Mouse (Mus musculus): ENCODE data around the gene Gm20431.

The Gm20431 gene

DNA sequence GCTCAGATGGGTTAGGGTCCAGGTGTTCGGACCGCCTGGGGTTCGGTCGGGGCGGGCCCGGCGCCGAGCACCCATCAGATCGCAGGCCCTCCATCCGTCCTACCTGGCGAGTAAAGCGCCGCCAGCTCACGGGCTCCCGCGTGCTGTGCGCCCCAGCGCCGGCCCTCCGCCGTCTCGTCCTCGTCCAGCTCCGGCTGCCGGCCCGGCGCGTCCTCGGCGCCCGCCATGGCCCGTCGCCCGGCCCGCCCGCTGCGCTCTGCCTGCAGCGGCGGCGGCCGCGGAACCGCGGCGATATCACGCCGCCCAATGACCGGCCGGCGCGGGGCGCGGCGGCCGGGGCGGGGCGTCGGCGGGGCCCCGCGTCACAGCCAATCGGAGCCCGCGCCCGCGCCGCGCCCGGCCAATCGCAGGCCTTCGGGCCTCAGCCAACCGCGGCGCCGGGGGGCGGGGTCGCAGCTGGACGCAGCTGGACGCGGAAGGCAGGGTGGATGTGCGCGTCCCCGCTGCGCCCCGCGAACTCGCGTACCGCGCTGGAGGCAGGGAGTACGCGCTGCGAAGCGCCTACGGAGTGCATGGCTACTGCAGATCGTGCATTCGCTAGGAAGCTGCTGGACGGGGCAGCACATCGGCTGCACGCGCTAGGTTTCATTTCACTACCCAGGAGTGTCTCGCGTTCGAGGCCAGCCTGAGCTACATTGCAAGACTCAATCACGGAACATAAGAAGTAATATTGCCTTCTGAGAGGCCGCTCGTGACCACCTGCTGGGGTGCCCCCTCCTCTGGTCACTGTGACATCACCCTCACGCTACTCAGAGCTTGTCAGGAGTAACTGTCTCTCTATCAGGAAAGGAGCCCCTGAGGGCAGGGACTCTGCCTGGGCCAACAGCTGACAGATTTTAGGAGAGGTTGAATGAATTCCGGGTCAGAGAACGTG is at the start of gene Gm20431:
Gene Gm20431, minus strand, starts transcription at position 227 of the 934 bp plus-strand sequence.
- DNase-seq (ENCODE audit: low spot score): no peak

DNA sequence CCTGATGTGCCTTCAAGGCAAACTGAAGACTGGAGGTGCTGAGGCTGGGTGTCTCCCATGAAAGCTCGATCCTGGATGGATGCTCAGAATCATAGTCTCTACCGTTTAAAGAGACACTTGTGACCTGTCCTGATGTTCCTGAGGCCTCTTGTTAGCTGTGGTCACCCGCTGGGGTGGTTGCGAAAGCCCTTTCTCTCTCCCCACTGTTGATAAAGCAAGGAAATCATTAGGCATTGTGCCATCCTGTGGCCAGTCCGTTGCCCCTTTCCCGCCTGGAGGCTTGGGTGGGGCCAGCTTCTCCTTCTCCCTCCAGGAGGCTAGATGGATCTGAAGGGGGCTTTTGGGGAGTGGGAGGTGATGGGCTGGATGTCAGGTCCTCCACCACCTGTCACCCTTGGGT is 49.3 kb upstream of the Gm20431 start:
- DNase-seq (ENCODE audit: low spot score): no peak

DNA sequence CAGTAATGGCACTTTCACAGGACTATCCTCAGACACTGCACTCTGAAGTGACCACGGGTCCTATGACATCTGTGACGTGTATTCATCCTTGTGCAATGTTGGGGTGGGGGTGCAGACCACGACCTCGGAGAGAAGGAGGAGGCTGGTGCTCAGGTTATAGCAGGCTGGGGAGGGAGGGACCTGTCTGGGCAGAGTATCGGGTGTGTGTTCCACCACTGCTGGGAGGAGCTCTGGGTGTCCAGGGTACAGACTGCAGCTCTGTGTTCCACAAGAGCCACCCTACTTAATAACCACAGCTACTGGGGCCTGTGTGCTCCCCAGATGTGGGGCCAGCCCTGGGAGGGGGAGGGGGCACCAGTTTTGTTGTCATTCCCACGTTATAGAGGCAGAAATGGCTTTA is 48.7 kb upstream of the Gm20431 start:
- DNase-seq (ENCODE audit: low spot score): no peak

DNA sequence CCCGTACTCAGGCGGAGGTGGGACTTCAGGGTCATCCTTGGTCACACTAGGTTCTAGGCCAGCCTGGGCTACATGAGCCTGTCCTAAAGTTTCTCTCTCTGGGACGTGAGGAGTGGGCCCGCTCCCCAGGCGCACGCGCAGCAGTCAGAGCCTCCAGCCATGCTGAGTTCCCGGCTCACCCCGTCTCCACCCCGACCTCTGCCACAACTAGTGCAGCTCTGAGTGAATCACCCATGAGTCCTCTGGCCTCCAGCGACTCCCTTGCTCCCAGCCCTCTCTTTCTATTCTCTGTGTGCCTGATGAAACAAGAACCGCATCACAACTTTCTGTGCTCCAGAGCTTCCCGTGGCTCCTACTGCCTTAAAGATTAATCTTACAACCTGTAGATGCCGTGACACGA is 47.1 kb upstream of the Gm20431 start:
- no peak for DNase-seq (ENCODE audit: low spot score)

DNA sequence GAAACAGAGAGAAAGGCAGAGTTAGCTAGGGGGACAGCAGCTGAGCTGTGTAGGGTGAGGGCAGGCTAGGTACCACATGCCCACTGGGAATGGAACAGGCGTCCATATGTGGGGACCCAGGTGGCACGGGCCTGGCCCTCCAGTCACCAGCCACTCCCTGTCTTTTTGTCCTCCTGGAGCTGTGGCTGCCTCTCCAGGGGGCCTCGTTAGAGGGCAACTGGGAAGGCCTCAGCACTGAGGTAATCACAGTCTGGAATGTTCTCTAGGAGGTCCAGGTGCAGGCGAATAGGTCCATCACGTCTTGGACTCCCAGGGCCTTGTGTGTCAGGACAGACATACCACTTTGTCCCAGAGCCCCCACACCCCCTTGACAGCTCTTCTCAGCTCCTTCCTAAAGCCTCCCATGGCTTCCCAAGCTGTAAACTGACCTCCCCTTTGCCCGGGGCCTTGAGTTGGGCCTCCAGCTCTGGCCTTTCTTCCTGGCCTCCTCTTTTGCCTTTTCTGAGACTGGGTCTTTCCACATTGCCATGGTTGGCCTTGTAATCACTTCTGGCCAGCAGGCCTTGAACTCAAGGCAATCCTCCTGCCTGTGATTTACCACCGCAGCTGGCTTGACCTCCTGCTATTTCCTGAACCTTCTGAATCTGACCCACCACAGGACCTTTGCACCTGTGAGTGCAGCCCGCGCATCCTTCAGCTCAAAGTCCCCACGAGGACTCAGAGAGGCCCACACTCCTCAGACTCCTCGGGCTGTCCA is 45.1 kb upstream of the Gm20431 start:
- no peak for DNase-seq (ENCODE audit: low spot score)

DNA sequence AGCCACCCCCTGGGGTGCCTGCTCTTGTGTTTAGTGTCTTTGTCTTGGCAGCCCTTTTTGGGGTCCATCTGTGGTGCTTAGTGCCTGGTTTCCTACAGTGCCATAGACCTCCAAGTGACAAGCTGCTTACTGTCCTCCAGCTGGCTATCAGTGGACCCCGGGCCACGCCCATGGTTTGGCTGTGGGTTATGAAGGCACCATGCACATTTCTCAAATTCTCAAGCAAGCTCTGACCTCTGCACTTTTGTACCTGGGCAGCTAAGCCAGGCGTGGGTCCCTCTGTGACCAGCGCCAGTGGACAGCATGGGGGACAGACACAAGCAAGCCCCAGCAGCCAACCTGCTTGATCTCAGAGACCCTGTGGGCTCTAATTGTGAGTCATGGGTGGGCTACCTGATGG is 43.1 kb upstream of the Gm20431 start:
- no peak for DNase-seq (ENCODE audit: low spot score)

DNA sequence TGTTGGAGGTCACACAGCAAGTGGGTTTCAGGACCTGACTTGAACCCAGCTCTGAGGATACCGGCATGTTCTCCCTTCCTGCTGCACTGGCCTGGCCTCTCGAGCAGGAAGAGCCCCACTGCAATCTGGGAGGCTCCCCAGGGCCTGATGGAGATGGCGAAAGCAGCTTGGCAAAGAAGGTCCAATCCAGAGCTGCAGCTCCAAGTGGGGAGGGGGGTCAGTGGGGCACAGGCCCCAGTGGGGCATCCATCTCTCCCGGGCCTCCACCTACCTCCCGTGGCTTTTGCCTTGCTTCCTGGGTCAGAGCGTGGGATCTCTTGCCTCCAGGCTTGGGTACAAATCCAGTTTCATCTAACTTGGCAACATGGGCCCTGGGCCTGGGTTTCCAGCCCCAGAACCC is 40.8 kb upstream of the Gm20431 start:
- no peak for DNase-seq (ENCODE audit: low spot score)

DNA sequence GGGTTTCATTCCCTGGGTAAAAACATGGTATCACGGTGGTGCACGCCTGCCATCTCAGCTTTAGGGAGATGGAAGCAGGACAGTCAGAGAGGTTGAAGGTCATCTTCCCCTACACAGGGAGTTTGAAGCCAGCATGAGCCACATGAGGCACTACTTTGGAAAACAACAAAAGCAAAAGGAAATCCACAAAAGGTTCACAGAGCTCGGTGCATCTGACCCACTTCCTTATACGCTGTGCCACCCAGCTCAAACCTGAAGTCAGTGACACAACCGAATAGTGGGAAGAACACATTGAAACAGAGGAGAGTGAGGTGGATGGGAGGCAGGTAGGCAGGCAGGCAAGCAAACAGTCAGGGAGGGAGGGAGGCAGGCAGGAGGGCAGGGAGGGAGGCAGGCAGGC is 40.2 kb upstream of the Gm20431 start:
- DNase-seq (ENCODE audit: low spot score): no peak

DNA sequence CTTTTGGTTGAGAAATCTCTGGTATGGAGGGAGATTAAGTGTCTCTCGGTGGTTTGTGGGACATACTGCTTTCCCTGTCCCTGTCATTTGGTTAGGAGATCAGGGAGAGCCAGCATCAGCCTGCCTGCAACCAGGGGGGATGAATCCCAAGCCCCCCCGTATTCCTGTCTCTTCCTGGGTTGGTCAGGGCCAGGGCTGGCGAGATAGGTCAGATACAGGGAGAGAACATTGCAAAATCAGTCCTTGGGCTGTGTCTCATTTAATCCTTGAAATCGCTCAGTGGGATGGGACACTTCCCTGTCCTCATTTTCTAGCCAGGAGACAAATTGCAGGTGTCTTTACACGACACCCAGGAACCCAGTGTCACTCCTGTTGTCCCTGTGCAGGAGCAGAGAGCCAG is 38.7 kb upstream of the Gm20431 start:
- no peak for DNase-seq (ENCODE audit: low spot score)

DNA sequence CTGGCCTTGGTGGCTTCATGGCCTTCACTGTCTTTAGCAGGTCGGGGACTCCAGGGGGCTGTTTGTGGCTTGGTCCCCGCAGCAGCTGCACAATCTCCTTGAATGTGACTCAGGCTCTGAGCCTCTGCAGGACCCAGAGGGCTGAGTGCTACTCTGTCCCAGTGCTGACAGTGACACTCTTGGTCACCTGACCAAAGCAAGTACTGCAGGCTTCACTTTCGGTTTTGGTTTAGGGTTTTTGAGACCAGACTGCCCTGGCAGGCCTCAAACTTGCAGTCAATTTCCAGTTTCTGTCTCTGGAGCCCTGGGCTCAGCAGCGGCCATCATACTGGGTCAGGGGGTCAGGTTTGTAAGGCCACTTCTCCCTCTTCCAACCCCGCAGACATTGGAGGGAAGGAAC is 36.6 kb upstream of the Gm20431 start:
- DNase-seq (ENCODE audit: low spot score): no peak

DNA sequence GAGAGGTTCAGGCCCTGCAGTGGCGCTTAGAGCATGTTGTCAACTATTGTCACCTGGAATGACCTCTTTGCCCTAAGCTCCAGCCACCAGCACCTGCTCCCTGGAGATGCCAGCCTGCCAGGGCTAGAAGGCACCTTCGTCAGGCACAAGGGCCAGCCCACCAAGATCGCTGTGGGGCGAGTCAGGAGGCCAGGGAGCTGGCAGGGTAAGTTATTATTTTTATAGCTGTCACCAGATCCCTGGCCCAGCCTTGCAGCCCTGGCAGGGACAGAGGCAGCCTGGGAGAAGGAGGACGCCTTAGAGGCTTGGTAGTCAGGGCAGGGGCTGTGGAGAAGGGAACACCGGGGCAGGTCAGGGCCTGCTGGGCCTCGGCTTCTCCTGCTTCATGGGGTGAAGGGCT is 34.8 kb upstream of the Gm20431 start:
- DNase-seq (ENCODE audit: low spot score): no peak

DNA sequence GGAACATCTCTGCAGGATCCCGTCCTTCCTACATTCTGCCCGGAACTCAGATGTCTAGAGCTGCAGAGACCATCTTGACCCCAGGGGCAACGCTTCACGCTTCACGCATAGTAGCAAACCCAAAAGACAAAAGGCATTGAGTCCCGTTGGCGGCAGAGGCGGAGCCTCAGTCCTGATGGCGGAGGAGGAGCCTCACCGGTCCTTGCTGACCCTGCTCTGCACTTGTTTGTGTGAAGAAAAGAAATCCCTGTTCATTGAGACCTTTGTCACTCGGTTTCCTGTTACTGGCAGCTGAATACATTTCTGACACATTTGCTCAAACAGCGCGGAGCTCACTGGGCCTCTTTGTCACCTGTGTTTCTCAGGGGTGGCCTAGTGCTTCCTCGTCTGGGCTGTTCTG is 34.2 kb upstream of the Gm20431 start:
- no peak for DNase-seq (ENCODE audit: low spot score)

DNA sequence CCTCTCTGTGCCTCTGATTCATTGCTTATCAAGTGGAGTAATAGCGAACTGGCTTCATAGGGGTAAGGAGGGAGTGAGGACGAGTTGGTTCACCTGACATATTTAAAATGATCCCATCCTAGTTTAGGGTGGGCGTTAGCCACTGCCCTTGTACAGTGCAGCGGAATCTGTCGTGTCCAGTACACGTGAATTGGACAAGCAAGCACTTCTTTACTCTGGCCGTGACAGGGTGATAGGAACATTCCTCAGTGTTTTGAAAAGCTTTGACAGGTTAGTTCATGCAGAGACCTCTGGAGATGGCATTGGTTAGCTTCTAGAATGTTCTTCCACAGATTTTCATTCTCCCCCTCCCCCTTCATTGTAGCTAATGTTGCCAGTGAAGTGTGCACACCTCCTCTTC is 33.7 kb upstream of the Gm20431 start:
- DNase-seq (ENCODE audit: low spot score): no peak

DNA sequence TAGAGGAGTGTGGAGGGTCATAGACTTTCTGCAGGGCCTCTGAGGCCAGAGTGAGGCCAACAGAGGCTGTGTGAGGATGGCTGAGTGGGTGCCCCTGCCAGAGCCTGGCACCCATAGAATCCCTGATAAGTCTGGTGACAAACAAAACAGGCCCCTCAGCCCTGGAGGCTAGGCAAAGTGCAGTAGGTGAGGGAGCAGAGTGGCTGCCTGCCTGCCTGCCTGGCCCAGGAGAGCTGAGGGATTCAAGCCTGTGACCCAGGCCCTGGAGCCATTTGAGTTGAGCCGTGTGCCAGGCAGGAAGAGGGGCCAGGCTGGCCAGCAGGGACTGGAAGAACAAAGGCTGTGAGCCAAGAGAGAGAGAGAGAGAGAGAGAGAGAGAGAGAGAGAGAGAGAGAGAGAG is 32.9 kb upstream of the Gm20431 start:
- no peak for DNase-seq (ENCODE audit: low spot score)

DNA sequence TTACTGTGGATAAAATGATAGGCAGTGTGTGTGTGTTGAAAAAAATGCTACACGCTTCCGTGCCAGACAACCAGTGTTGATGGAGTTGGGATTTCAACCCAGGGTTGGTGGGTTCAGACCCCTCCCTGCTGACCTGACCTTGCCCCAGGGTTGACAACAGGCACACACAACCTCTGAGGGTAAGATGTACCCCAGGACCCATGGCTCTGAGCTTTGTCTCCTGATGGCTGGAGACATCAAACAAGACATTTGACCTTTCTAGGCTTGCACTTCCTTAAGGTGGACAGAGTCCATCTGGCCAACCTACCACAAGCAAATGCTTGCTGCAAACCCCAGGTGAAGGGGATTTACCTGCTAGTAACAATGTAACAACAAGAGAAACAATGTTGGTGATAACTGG is 32.2 kb upstream of the Gm20431 start:
- no peak for DNase-seq (ENCODE audit: low spot score)

DNA sequence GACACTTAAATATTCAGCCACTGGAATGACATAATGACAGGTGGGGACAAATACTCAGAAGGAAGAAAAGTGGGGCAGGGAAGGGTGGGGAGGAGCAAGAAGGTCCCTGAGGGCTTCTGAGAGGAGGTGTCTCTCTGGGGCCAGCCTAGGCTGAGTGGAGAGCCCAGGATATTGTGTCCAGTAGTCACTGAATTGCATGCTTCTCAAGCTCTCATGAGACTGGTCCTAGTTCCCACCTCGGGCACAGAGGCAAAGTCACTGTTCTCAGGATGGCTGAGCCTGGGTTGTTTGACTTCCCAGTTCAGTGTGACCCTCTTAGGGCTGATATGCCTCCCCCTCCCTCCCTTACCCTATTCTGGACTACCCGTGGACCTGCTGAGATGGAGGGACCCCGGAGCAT is 31.5 kb upstream of the Gm20431 start:
- DNase-seq (ENCODE audit: low spot score): no peak

DNA sequence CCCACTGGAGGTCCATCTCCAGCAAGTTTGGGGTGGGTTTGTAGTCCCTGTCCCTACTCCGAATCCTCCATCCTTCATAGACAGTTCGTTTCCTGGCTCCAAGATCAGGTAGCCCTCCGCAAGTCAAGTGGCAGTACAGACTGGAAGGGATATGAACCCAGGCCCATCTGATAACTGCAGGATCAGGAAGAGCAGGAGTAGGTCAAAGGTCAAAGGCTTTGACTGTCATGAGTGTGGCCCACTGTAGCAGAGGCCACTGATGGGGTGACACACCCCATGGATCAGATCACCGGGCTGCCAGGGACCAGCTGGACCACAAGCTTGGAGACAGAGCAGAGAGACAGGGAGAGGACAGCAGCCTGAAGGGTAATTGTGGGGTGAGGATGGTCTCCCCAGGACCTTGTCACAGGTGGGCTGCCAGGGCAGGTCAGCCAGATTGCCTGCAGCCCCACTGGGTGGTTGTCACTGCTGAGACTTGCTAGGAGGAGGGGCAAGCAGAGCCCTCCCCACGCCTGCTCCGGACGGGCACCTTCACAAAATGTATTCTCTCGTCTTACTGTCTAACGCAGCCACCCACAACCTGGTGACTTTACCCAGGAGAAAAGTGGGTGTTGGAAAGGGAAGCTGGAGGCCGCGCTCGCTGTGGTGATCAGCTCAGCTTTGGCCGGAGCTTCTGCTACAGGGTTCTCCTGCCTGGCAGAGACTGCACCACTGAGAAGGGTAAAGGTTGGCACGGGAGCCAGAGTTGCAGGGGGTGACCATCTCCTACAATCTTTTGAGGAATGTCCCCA is 30.8 kb upstream of the Gm20431 start:
- no peak for DNase-seq (ENCODE audit: low spot score)

DNA sequence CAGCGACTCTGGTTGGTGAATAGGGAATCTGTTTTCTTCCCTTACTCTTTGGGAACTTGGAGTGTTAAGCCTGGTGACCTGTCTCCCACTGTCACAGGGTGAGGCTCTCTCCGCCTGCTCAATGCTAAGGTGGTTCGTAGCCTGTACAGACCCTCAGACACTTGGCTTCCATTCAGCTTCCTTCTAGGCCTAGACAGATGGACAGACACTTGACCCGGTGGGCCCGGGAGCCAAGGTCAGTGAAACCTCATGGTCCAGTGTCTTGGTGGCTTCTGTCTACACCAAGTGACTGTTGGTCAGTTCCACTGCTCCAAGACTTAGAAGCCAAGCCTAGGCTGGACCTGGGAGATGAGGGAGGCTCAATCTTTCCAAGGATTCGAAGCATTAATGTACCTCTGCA is 30.1 kb upstream of the Gm20431 start:
- no peak for DNase-seq (ENCODE audit: low spot score)

DNA sequence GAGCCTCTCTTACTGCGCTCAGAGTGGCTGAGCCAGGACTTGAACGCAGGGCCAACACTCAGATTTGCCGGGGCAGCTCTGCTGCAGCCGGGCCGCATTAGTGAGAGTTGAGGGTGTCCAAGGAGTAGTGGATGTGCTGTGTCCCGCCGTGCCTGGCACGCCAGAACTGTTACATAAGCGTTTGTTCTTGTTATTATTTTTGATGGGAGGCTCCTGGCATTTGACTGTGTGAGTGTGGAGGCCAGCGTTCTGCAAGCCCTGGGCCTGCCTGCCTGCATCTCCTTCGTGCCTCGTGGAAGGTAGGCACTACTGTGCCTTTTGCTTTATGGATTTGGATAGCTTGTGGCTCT is 29.6 kb upstream of the Gm20431 start:
- no peak for DNase-seq (ENCODE audit: low spot score)

DNA sequence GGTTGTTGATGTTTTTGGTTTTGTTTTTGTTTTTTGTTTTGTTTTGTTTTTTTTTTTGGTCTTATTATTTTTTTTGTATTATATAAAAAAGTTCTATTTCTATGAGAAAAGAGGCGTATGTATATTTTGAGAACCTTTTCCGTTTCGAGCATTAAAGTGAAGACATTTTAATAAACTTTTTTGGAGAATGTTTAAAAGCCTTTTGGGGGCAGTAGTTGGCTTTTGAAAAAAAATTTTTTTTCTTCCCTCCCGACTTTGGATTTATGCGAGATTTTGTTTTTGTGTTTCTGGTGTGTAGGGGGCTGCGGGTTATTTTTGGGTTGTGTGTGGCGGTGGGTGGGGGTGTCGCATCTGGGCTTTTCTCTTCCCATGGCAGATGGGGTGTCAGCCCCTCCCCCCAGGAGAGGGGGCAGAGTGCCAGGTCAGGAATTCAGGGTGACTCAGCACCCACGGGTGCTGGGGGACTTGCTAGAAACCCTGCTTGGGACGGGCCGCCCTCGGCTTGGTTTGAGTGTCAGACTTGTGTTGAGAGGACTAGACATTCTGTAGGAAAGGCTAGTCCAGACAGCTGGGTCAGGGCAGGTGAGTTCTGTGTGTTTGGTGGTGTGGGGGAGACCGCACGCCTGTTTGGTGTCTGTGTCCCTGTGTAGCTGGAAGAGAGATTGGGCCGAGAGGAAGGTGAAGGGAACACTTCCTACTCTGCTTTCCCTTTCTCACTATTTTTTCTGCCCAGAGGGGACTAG is 29.1 kb upstream of the Gm20431 start:
- no peak for DNase-seq (ENCODE audit: low spot score)

DNA sequence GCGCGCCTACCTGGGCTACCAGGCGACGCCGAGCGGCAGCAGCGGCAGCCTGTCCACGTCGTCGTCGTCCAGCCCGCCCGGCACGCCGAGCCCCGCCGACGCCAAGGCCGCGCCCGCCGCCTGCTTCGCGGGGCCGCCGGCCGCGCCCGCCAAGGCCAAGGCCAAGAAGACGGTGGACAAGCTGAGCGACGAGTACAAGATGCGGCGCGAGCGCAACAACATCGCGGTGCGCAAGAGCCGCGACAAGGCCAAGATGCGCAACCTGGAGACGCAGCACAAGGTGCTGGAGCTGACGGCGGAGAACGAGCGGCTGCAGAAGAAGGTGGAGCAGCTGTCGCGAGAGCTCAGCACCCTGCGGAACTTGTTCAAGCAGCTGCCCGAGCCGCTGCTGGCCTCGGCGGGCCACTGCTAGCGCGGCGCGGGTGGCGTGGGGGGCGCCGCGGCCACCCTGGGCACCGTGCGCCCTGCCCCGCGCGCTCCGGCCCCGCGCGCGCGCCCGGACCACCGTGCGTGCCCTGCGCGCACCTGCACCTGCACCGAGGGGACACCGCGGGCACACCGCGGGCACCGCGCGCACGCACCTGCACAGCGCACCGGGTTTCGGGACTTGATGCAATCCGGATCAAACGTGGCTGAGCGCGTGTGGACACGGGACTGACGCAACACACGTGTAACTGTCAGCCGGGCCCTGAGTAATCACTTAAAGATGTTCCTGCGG is 28.4 kb upstream of the Gm20431 start, which contains the start of gene Tmem189:
Gene Tmem189, minus strand, starts transcription at position 322 of the 718 bp plus-strand sequence.
- DNase-seq (ENCODE audit: low spot score): no peak

All from layer of hippocampus, adult 9-10 months (tissue).